Mouse (Mus musculus) limb, embryonic 13.5 days (tissue): ENCODE measurements around the gene Ms4a15. TPM values are rescaled to one million over a fixed set of nuclear protein-coding genes. Genes with fewer than 3 reads are reported as not detected.
A peak's percentile ranks its signal among the peaks of the same experiment; 100 is the strongest.

Experiments
- ATAC-seq: fragments of 200-750 bp; cut with Nextera tagmentation; 2 replicates; pipeline ENCODE4 v1.8.0; 2017; ENCODE audit warnings: low read depth, moderate number of reproducible peaks, moderate TSS enrichment; ENCODE audit not compliant: low FRiP score
- H3K27ac ChIP-seq: fragments of 300-500 bp; sonication (generic); 2 replicates; pipeline ENCODE4 v1.5.1; 2015; ENCODE audit warnings: inconsistent platforms, mild to moderate bottlenecking, moderate library complexity
- H3K27me3 ChIP-seq: fragments of 300-500 bp; sonication (generic); 2 replicates; pipeline ENCODE4 v1.6.1; 2015; ENCODE audit warnings: mild to moderate bottlenecking, inconsistent platforms
- H3K36me3 ChIP-seq: fragments of 300-500 bp; sonication (generic); 2 replicates; pipeline ENCODE4 v1.6.1; 2015; ENCODE audit warnings: inconsistent platforms, mild to moderate bottlenecking, moderate library complexity
- H3K4me1 ChIP-seq: fragments of 300-500 bp; sonication (generic); 2 replicates; pipeline ENCODE4 v1.6.1; 2015; ENCODE audit warnings: inconsistent platforms
- H3K4me2 ChIP-seq: fragments of 300-500 bp; sonication (generic); replicated peaks from 2 replicates; pipeline ENCODE4 v1.6.1; 2015; ENCODE audit warnings: inconsistent platforms, mild to moderate bottlenecking, moderate library complexity
- H3K4me3 ChIP-seq: fragments of 300-500 bp; sonication (generic); 2 replicates; pipeline ENCODE4 v1.5.1; 2015; ENCODE audit warnings: moderate library complexity, mild to moderate bottlenecking, inconsistent platforms
- H3K9ac ChIP-seq: fragments of 300-500 bp; sonication (generic); 2 replicates; pipeline ENCODE4 v1.6.1; 2015; ENCODE audit warnings: mild to moderate bottlenecking, inconsistent platforms
- H3K9me3 ChIP-seq: fragments of 300-500 bp; sonication (generic); 2 replicates; pipeline ENCODE4 v1.6.1; 2016; ENCODE audit warnings: inconsistent platforms
- WGBS: fragments of 180-500 bp; shearing (Covaris S2); methylation state at CpG from one replicate; pipeline ENCODE4 v1.1.7; 2015; 5-methylcytosine and 5-hydroxymethylcytosine counted together
- polyA plus RNA-seq: library from polyadenylated mRNA; unstranded; fragments of >200 nt; fragmentation: Nextera tagmentation; extraction: Ambion mirVana; gene quantifications from 2 replicates; pipeline ENCODE4 v1.2.1, GENCODE M21; 2015

The Ms4a15 gene
- polyA plus RNA-seq, 1 experiment from 2014 or later: not detected

GRCm38 (mm10) chr19:10980210-10980609, 12.8 kb downstream of the Ms4a15 start:
- H3K27me3 ChIP-seq: no peaks in the 10 kb centered on the region
- H3K4me1 ChIP-seq: 0 out of 2 replicates have a peak, but pooled peaks cover 7% of the 10 kb centered on the region
- no peaks in the 10 kb centered on the region for H3K36me3 ChIP-seq
- ATAC-seq: no peak
- H3K9ac ChIP-seq: no peak overlapping the region
- no peak overlapping the region for H3K4me2 ChIP-seq
- 89% methylated on average over 5 of the region's 5 CpGs for WGBS
- no peaks in the 10 kb centered on the region for H3K9me3 ChIP-seq
- no peak overlapping the region for H3K4me3 ChIP-seq
- no peak overlapping the region for H3K27ac ChIP-seq

- H3K36me3 ChIP-seq: no peaks in the 10 kb centered on the region
These were observed 13.6 kb downstream of the Ms4a15 start for GRCm38 (mm10) chr19:10979184-10980168.

GRCm38 (mm10) chr19:10976318-10976717, 16.7 kb downstream of the Ms4a15 start:
- Histone ChIP-seq H3K9ac (no peak overlapping the region), H3K4me3 (no peak overlapping the region), H3K4me1 (peaks cover 12% of the 10 kb centered on the region; the same call in 1 of the 2 replicates), H3K36me3 (no peaks in the 10 kb centered on the region), H3K4me2 (no peak overlapping the region), H3K27me3 (no peaks in the 10 kb centered on the region), H3K9me3 (0 out of 2 replicates have a peak, but pooled peaks cover 6% of the 10 kb centered on the region), H3K27ac (no peak overlapping the region)
- 51% methylated on average over 4 of the region's 4 CpGs for WGBS
- ATAC-seq: no peak

More at GRCm38 (mm10) chr19:10979184-10980168, 13.6 kb downstream of the Ms4a15 start:
- H3K9me3 ChIP-seq: no peaks in the 10 kb centered on the region
- no peak overlapping the region for H3K4me3 ChIP-seq
- H3K9ac ChIP-seq: no peak overlapping the region
- 11% methylated on average over 18 of the region's 18 CpGs for WGBS
- no peaks in the 10 kb centered on the region for H3K27me3 ChIP-seq
- no peak for ATAC-seq
- H3K4me2 ChIP-seq: peak overlapping the region; percentile 23; the same call in 1 of the 2 replicates
- no peak overlapping the region for H3K27ac ChIP-seq
- peaks cover 7% of the 10 kb centered on the region; the same call in 1 of the 2 replicates for H3K4me1 ChIP-seq

- H3K9ac ChIP-seq: no peak overlapping the region
- no peak overlapping the region for H3K4me2 ChIP-seq
- no peaks in the 10 kb centered on the region for H3K27me3 ChIP-seq
- no peaks in the 10 kb centered on the region for H3K36me3 ChIP-seq
- 0 out of 2 replicates have a peak, but pooled peaks cover 7% of the 10 kb centered on the region for H3K9me3 ChIP-seq
- H3K27ac ChIP-seq: no peak overlapping the region
- no peak for ATAC-seq
- H3K4me1 ChIP-seq: peaks cover 12% of the 10 kb centered on the region; the same call in 1 of the 2 replicates
- WGBS: 85% methylated on average over 2 of the region's 2 CpGs
- H3K4me3 ChIP-seq: no peak overlapping the region
These were observed 17.9 kb downstream of the Ms4a15 start for GRCm38 (mm10) chr19:10975187-10975586.

- H3K27ac ChIP-seq: no peak within 1 kb of the TSS
- WGBS: 25% methylated on average over 4 of the region's 4 CpGs
- H3K9ac ChIP-seq: no peak within 1 kb of the TSS
- H3K9me3 ChIP-seq: 0 out of 2 replicates have a peak, but pooled peaks cover 7% of the 10 kb centered on the region
- no peaks in the 10 kb centered on the region for H3K36me3 ChIP-seq
- no peak within 1 kb of the TSS for H3K4me2 ChIP-seq
- H3K4me3 ChIP-seq: no peak within 1 kb of the TSS
- no peaks in the 10 kb centered on the region for H3K27me3 ChIP-seq
- ATAC-seq: peak; percentile 45; the same call in 1 of the 2 replicates
- peaks cover 6% of the 10 kb centered on the region; the same call in 1 of the 2 replicates for H3K4me1 ChIP-seq
These were observed 18.7 kb downstream of the Ms4a15 start, which contains the start of gene Ms4a10 for GRCm38 (mm10) chr19:10974238-10974865. TSS of gene Ms4a10 (minus strand) at chr19:10974670.

GRCm38 (mm10) chr19:10973187-10973586, 19.9 kb downstream of the Ms4a15 start:
- ATAC-seq: no peak
- 0 out of 2 replicates have a peak, but pooled peaks cover 7% of the 10 kb centered on the region for H3K9me3 ChIP-seq
- H3K9ac ChIP-seq: no peak overlapping the region
- H3K4me3 ChIP-seq: no peak overlapping the region
- H3K4me1 ChIP-seq: peaks cover 5% of the 10 kb centered on the region; the same call in 1 of the 2 replicates
- 27% methylated on average over 2 of the region's 2 CpGs for WGBS
- H3K27ac ChIP-seq: no peak overlapping the region
- H3K27me3 ChIP-seq: no peaks in the 10 kb centered on the region
- H3K36me3 ChIP-seq: no peaks in the 10 kb centered on the region
- H3K4me2 ChIP-seq: no peak overlapping the region

GRCm38 (mm10) chr19:10972660-10973059, 20.4 kb downstream of the Ms4a15 start:
- ATAC-seq: no peak
- H3K9ac ChIP-seq: no peak overlapping the region
- WGBS: 56% methylated on average over 3 of the region's 3 CpGs
- no peak overlapping the region for H3K27ac ChIP-seq
- no peaks in the 10 kb centered on the region for H3K36me3 ChIP-seq
- no peaks in the 10 kb centered on the region for H3K27me3 ChIP-seq
- no peak overlapping the region for H3K4me3 ChIP-seq
- H3K4me1 ChIP-seq: peaks cover 5% of the 10 kb centered on the region; the same call in 1 of the 2 replicates
- H3K9me3 ChIP-seq: 0 out of 2 replicates have a peak, but pooled peaks cover 7% of the 10 kb centered on the region
- H3K4me2 ChIP-seq: no peak overlapping the region

GRCm38 (mm10) chr19:10970457-10970856, 22.6 kb downstream of the Ms4a15 start:
- Histone ChIP-seq H3K9ac (no peak overlapping the region), H3K9me3 (0 out of 2 replicates have a peak, but pooled peaks cover 9% of the 10 kb centered on the region), H3K27me3 (no peaks in the 10 kb centered on the region), H3K4me3 (no peak overlapping the region), H3K4me2 (no peak overlapping the region), H3K4me1 (peaks cover 5% of the 10 kb centered on the region; the same call in 1 of the 2 replicates), H3K36me3 (no peaks in the 10 kb centered on the region), H3K27ac (no peak overlapping the region)
- ATAC-seq: no peak
- 72% methylated on average over 3 of the region's 3 CpGs for WGBS

GRCm38 (mm10) chr19:10968578-10968977, 24.5 kb downstream of the Ms4a15 start:
- H3K27me3 ChIP-seq: no peaks in the 10 kb centered on the region
- no peak overlapping the region for H3K4me2 ChIP-seq
- H3K4me1 ChIP-seq: no peaks in the 10 kb centered on the region
- no peak for ATAC-seq
- 0 out of 2 replicates have a peak, but pooled peaks cover 9% of the 10 kb centered on the region for H3K9me3 ChIP-seq
- H3K9ac ChIP-seq: no peak overlapping the region
- 89% methylated on average over 7 of the region's 7 CpGs for WGBS
- H3K27ac ChIP-seq: no peak overlapping the region
- no peaks in the 10 kb centered on the region for H3K36me3 ChIP-seq
- no peak overlapping the region for H3K4me3 ChIP-seq

GRCm38 (mm10) chr19:10965721-10966120, 27.3 kb downstream of the Ms4a15 start:
- Histone ChIP-seq H3K27ac (no peak overlapping the region), H3K9ac (no peak overlapping the region), H3K4me3 (no peak overlapping the region), H3K9me3 (0 out of 2 replicates have a peak, but pooled peaks cover 2% of the 10 kb centered on the region), H3K4me2 (no peak overlapping the region), H3K4me1 (no peaks in the 10 kb centered on the region), H3K36me3 (no peaks in the 10 kb centered on the region), H3K27me3 (peaks cover 11% of the 10 kb centered on the region; the same call in 1 of the 2 replicates)
- WGBS: 88% methylated on average over 7 of the region's 7 CpGs
- ATAC-seq: no peak

- WGBS: 41% methylated on average over 12 of the region's 12 CpGs
These were observed 33.1 kb downstream of the Ms4a15 start for GRCm38 (mm10) chr19:10959978-10960346.

More at GRCm38 (mm10) chr19:10959978-10960346, 33.1 kb downstream of the Ms4a15 start:
- H3K9ac ChIP-seq: no peak overlapping the region
- H3K4me1 ChIP-seq: 0 out of 2 replicates have a peak, but pooled peaks cover 2% of the 10 kb centered on the region
- no peaks in the 10 kb centered on the region for H3K36me3 ChIP-seq
- H3K27ac ChIP-seq: no peak overlapping the region
- no peaks in the 10 kb centered on the region for H3K9me3 ChIP-seq
- 0 out of 2 replicates have a peak overlapping the region, but pooled peaks have one; percentile 38 for H3K4me2 ChIP-seq
- ATAC-seq: peak; percentile 29; the same call in 1 of the 2 replicates
- no peak overlapping the region for H3K4me3 ChIP-seq
- H3K27me3 ChIP-seq: peaks cover 24% of the 10 kb centered on the region; the same call in 1 of the 2 replicates
